Mouse (Mus musculus): Measurements from ENCODE around the gene Prr5. TPM values are rescaled to one million over a fixed set of nuclear protein-coding genes. Genes with fewer than 3 reads are reported as not detected.

Prr5 gene
- polyA plus RNA-seq, 1 experiment from 2014 or later: 11.4 TPM

DNA sequence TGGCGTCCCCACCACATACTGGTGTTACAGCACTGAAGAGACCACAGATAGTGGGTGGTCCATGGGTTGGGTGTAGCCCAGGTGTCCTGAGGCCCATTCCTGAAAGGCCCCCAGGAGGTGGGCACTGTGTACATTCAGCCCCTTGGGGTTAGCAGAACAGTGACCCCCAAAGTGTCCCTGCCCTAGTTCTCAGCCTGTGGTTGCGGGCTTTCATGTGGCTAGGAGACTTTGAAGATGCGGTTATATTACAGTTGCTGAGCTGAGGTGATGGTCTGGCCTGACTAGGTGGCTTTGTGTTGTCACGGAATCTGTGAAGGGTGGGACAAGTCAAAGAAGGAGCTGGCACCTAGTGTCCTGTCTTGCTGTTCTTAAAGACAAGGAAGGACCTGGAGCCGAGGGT lies 15.1 kb downstream of the Prr5 start:
- 59% methylated on average over 5 of the region's 5 CpGs for WGBS

DNA sequence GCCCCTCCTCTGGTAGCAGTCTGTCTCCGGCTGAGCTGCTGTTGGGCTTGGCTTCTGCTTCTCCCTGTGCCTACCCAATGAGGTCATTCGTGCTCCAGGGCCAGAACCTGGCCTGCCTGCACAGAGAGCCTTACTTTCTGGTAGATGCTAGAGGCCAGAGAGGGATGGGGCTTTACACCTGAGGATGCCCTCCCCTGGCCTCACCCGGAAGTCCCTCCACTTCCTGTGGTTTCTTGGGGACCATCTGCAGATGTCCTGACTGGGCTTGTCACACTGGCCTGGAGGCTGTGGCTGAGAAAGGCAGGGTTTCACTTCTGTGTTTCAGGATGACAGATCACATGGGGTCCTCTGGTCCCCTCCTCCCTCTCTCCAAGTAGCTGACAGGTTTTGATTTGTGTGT lies 16.0 kb downstream of the Prr5 start:
- DNase-seq (ENCODE audit: low spot score): no peak
- no peak overlapping the region for H3K4me3 ChIP-seq (ENCODE audit: low read depth, low read length)
- no peaks in the 10 kb centered on the region for H3K36me3 ChIP-seq (replicated peaks; ENCODE audit: control insufficient read depth, insufficient read depth, low read depth, low read length)
- H3K9me3 ChIP-seq (replicated peaks; ENCODE audit: control insufficient read depth, low read length): no peaks in the 10 kb centered on the region
- ATAC-seq (replicated peaks; ENCODE audit: insufficient number of reproducible peaks, low FRiP score, low TSS enrichment, low read depth): no peak
- WGBS: 51% methylated on average over 3 of the region's 3 CpGs
- no peak overlapping the region for H3K9ac ChIP-seq (replicated peaks; ENCODE audit: low read length)
- no peak overlapping the region for H3K4me2 ChIP-seq (ENCODE audit: low read depth, low read length)
- H3K27me3 ChIP-seq (ENCODE audit: control insufficient read depth, insufficient read depth, low read length): no peaks in the 10 kb centered on the region
- peaks cover 4% of the 10 kb centered on the region; the same call in 1 of the 2 replicates for H3K4me1 ChIP-seq (ENCODE audit: control insufficient read depth, insufficient read depth, low read length)
- H3K27ac ChIP-seq (replicated peaks; ENCODE audit: low read depth, low read length): no peak overlapping the region

More for the DNA sequence above, 15.1 kb downstream of the Prr5 start:
- Histone ChIP-seq H3K27ac (replicated peaks; ENCODE audit: low read depth, low read length) (no peak overlapping the region), H3K9ac (replicated peaks; ENCODE audit: low read length) (no peak overlapping the region), H3K36me3 (replicated peaks; ENCODE audit: control insufficient read depth, insufficient read depth, low read depth, low read length) (no peaks in the 10 kb centered on the region), H3K4me2 (ENCODE audit: low read depth, low read length) (no peak overlapping the region), H3K9me3 (replicated peaks; ENCODE audit: control insufficient read depth, low read length) (no peaks in the 10 kb centered on the region), H3K27me3 (ENCODE audit: control insufficient read depth, insufficient read depth, low read length) (no peaks in the 10 kb centered on the region), H3K4me1 (ENCODE audit: control insufficient read depth, insufficient read depth, low read length) (peaks cover 4% of the 10 kb centered on the region; the same call in 1 of the 2 replicates), H3K4me3 (ENCODE audit: low read depth, low read length) (no peak overlapping the region)
- DNase-seq (ENCODE audit: low spot score): no peak
- ATAC-seq (replicated peaks; ENCODE audit: insufficient number of reproducible peaks, low FRiP score, low TSS enrichment, low read depth): no peak

DNA sequence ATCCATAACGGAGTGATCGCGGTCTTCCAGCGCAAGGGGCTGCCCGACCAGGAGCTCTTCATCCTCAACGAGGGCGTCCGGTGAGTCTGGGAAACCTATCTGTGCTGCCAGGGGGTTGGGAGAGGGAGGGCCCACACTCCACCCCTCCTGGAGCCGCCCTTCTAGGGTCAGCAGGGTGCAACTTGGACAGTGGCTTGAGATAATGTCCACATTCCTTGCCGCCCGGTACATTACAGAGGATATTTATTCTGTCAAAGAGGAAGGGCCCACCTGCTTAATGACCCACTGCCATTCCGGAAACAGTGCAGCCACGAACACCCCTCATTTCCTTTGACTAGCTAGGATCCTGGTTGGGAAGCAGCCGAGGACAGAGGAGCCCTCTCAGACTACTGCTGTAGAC lies 18.5 kb downstream of the Prr5 start:
- Histone ChIP-seq H3K9me3 (replicated peaks; ENCODE audit: control insufficient read depth, low read length) (no peaks in the 10 kb centered on the region), H3K9ac (replicated peaks; ENCODE audit: low read length) (no peak overlapping the region), H3K27ac (replicated peaks; ENCODE audit: low read depth, low read length) (no peak overlapping the region), H3K36me3 (replicated peaks; ENCODE audit: control insufficient read depth, insufficient read depth, low read depth, low read length) (no peaks in the 10 kb centered on the region), H3K4me3 (ENCODE audit: low read depth, low read length) (no peak overlapping the region), H3K4me2 (ENCODE audit: low read depth, low read length) (no peak overlapping the region), H3K4me1 (ENCODE audit: control insufficient read depth, insufficient read depth, low read length) (no peaks in the 10 kb centered on the region), H3K27me3 (ENCODE audit: control insufficient read depth, insufficient read depth, low read length) (no peaks in the 10 kb centered on the region)
- no peak for ATAC-seq (replicated peaks; ENCODE audit: insufficient number of reproducible peaks, low FRiP score, low TSS enrichment, low read depth)
- 74% methylated on average over 14 of the region's 14 CpGs for WGBS
- no peak for DNase-seq (ENCODE audit: low spot score)

DNA sequence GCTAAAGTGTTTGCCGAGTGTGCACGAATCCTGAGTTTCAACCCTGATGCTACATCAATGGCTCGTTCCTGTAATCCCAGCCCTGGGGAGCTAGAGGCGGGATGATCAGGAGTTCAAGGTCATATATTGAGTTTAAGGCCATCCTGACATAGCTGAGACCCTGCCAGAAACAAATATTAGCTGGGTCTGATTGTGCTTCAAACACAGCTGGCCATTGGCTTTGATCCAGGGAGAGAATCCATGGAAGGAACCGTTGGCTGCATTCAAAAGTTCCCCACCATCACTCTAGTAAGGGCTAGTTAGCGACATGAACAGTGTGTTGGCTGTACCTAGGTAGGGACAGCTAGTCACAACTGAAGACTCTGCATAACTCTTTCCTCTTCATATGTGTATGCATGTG lies 19.9 kb downstream of the Prr5 start:
- Histone ChIP-seq H3K9me3 (replicated peaks; ENCODE audit: control insufficient read depth, low read length) (no peaks in the 10 kb centered on the region), H3K27ac (replicated peaks; ENCODE audit: low read depth, low read length) (no peak overlapping the region), H3K4me3 (ENCODE audit: low read depth, low read length) (no peak overlapping the region), H3K4me2 (ENCODE audit: low read depth, low read length) (no peak overlapping the region), H3K27me3 (ENCODE audit: control insufficient read depth, insufficient read depth, low read length) (no peaks in the 10 kb centered on the region), H3K9ac (replicated peaks; ENCODE audit: low read length) (no peak overlapping the region), H3K36me3 (replicated peaks; ENCODE audit: control insufficient read depth, insufficient read depth, low read depth, low read length) (no peaks in the 10 kb centered on the region), H3K4me1 (ENCODE audit: control insufficient read depth, insufficient read depth, low read length) (no peaks in the 10 kb centered on the region)
- ATAC-seq (replicated peaks; ENCODE audit: insufficient number of reproducible peaks, low FRiP score, low TSS enrichment, low read depth) (no peak), DNase-seq (ENCODE audit: low spot score) (no peak)
- WGBS: 93% methylated on average over 6 of the region's 6 CpGs

DNA sequence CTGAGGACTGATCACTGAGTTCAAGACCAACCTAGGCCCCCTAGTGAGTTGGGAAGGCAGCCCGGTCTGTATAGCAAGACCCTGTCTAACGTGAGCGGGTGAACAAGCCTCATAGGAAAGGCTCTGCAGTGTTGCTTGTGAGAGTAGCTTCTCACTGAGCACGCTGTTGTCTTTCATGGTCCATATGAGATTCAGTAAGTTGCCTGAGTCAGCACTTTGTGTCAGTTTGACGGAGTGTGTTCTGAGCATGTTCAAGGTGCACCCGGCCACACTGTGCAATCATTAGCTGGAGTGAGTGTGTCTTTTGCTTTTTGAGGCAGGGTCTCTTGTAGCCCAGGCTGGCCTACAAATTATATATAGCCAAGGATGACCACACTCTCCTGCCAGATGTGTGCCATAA lies 22.1 kb downstream of the Prr5 start:
- H3K9ac ChIP-seq (replicated peaks; ENCODE audit: low read length): no peak overlapping the region
- no peaks in the 10 kb centered on the region for H3K36me3 ChIP-seq (replicated peaks; ENCODE audit: control insufficient read depth, insufficient read depth, low read depth, low read length)
- no peaks in the 10 kb centered on the region; the same call in 1 of the 2 replicates for H3K4me1 ChIP-seq (ENCODE audit: control insufficient read depth, insufficient read depth, low read length)
- H3K9me3 ChIP-seq (replicated peaks; ENCODE audit: control insufficient read depth, low read length): no peaks in the 10 kb centered on the region
- 93% methylated on average over 6 of the region's 6 CpGs for WGBS
- H3K4me3 ChIP-seq (ENCODE audit: low read depth, low read length): no peak overlapping the region
- no peak overlapping the region for H3K27ac ChIP-seq (replicated peaks; ENCODE audit: low read depth, low read length)
- no peaks in the 10 kb centered on the region for H3K27me3 ChIP-seq (ENCODE audit: control insufficient read depth, insufficient read depth, low read length)
- H3K4me2 ChIP-seq (ENCODE audit: low read depth, low read length): no peak overlapping the region
- ATAC-seq (replicated peaks; ENCODE audit: insufficient number of reproducible peaks, low FRiP score, low TSS enrichment, low read depth) (no peak), DNase-seq (ENCODE audit: low spot score) (no peak)

DNA sequence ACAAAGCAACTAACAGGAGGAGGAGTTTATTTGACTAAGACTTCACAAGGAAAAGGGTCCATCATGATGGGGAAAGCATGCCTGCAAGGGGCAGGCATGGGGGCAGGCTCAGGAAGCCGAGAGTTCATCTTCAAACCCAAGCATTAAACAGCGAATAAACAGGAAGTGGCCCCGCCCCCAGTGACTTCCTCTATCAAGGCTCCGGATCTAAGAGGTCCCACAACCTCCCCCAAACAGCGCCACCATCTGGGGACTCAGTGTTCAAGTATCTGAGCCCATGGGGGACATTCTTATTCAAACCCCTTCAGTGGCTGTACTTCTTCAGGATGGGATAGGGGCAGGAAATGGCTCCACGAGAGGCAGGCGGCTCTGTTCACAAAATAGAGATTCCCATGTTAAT lies 23.2 kb downstream of the Prr5 start:
- no peaks in the 10 kb centered on the region; the same call in 1 of the 2 replicates for H3K4me1 ChIP-seq (ENCODE audit: control insufficient read depth, insufficient read depth, low read length)
- no peak overlapping the region for H3K9ac ChIP-seq (replicated peaks; ENCODE audit: low read length)
- 87% methylated on average over 7 of the region's 7 CpGs for WGBS
- no peak overlapping the region for H3K27ac ChIP-seq (replicated peaks; ENCODE audit: low read depth, low read length)
- DNase-seq (ENCODE audit: low spot score) (no peak), ATAC-seq (replicated peaks; ENCODE audit: insufficient number of reproducible peaks, low FRiP score, low TSS enrichment, low read depth) (no peak)
- H3K4me3 ChIP-seq (ENCODE audit: low read depth, low read length): no peak overlapping the region
- no peaks in the 10 kb centered on the region for H3K9me3 ChIP-seq (replicated peaks; ENCODE audit: control insufficient read depth, low read length)
- H3K36me3 ChIP-seq (replicated peaks; ENCODE audit: control insufficient read depth, insufficient read depth, low read depth, low read length): no peaks in the 10 kb centered on the region
- no peaks in the 10 kb centered on the region for H3K27me3 ChIP-seq (ENCODE audit: control insufficient read depth, insufficient read depth, low read length)
- H3K4me2 ChIP-seq (ENCODE audit: low read depth, low read length): no peak overlapping the region

DNA sequence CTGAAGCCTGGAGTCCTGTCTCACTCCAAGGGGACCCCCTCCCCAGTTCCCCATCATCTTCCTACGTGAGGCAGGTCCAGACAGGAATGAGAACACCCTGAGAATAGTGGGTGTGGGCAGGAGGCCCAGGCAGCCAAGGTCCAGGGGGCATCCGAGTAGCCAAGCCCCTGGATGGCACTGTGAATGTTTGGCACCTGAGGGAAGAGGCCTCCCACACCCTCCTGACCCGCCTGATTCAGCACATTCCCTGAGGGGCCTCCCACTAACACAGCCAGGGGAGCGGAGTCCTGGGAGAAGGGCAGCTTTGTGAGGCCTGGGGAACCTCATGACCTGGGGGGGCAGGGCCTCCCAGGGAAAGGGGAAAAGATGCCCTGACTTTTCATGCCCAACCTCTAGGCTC lies 26.6 kb downstream of the Prr5 start:
- H3K27me3 ChIP-seq (ENCODE audit: control insufficient read depth, insufficient read depth, low read length): no peaks in the 10 kb centered on the region
- no peak overlapping the region; the same call in 1 of the 2 replicates for H3K4me2 ChIP-seq (ENCODE audit: low read depth, low read length)
- 63% methylated on average over 4 of the region's 4 CpGs for WGBS
- H3K27ac ChIP-seq (replicated peaks; ENCODE audit: low read depth, low read length): no peak overlapping the region
- no peaks in the 10 kb centered on the region for H3K36me3 ChIP-seq (replicated peaks; ENCODE audit: control insufficient read depth, insufficient read depth, low read depth, low read length)
- H3K4me3 ChIP-seq (ENCODE audit: low read depth, low read length): no peak overlapping the region
- H3K9me3 ChIP-seq (replicated peaks; ENCODE audit: control insufficient read depth, low read length): no peaks in the 10 kb centered on the region
- H3K4me1 ChIP-seq (ENCODE audit: control insufficient read depth, insufficient read depth, low read length): no peaks in the 10 kb centered on the region; the same call in none of the 2 replicates
- no peak for DNase-seq (ENCODE audit: low spot score)
- no peak overlapping the region for H3K9ac ChIP-seq (replicated peaks; ENCODE audit: low read length)
- ATAC-seq (replicated peaks; ENCODE audit: insufficient number of reproducible peaks, low FRiP score, low TSS enrichment, low read depth): no peak

DNA sequence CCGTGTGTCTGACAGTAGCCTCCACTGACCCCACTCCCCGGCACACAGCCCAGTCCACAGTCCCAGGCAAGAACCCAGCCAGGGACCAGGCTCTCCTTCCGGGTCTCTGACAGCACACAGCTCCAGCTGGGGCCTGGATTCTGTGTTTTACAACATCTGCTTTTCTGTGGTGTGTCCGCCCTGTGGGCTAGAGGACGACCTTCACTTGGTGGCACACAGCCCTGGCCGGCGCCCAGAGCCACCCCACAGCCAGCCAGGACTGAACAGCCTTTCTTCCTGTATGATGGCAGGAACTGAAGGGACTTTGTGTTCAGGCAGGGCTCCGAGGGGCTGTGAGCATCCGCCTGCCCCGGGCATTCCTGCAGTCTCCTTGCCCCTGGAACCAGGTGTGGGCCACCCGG lies 28.2 kb downstream of the Prr5 start:
- ATAC-seq (replicated peaks; ENCODE audit: insufficient number of reproducible peaks, low FRiP score, low TSS enrichment, low read depth): no peak
- no peak for DNase-seq (ENCODE audit: low spot score)
- Histone ChIP-seq H3K4me1 (ENCODE audit: control insufficient read depth, insufficient read depth, low read length) (no peaks in the 10 kb centered on the region; the same call in none of the 2 replicates), H3K27ac (replicated peaks; ENCODE audit: low read depth, low read length) (0 out of 2 replicates have a peak overlapping the region, but pooled peaks have one; percentile 13), H3K9me3 (replicated peaks; ENCODE audit: control insufficient read depth, low read length) (no peaks in the 10 kb centered on the region), H3K27me3 (ENCODE audit: control insufficient read depth, insufficient read depth, low read length) (no peaks in the 10 kb centered on the region), H3K9ac (replicated peaks; ENCODE audit: low read length) (0 out of 2 replicates have a peak overlapping the region, but pooled peaks have one; percentile 13), H3K36me3 (replicated peaks; ENCODE audit: control insufficient read depth, insufficient read depth, low read depth, low read length) (no peaks in the 10 kb centered on the region), H3K4me2 (ENCODE audit: low read depth, low read length) (no peak overlapping the region), H3K4me3 (ENCODE audit: low read depth, low read length) (no peak overlapping the region)
- 47% methylated on average over 11 of the region's 11 CpGs for WGBS

All from embryonic facial prominence, embryonic 11.5 days (tissue).